Mouse (Mus musculus): ENCODE data around the gene Tifab. TPM values are rescaled to one million over a fixed set of nuclear protein-coding genes. Genes with fewer than 3 reads are reported as not detected.
A peak's percentile ranks its signal among the peaks of the same experiment; 100 is the strongest.
"Not testable (repeated sequence)": the region's sequence is repeated elsewhere in the genome, so short reads cannot be mapped to it uniquely, and the experiment has no call there.

The Tifab gene
- total RNA-seq (2015) (161 and 168 TPM in 2 replicates), total RNA-seq (2017) (230 and 238 TPM in 2 replicates)

- peak; percentile 65 for ATAC-seq (ENCODE audit: poor library complexity, severe bottlenecking)
These were observed at the start of gene Tifab for GRCm38 (mm10) chr13:56178416-56179035. Tifab (minus strand) TSS chr13:56178885.

- no peak for ATAC-seq (ENCODE audit: poor library complexity, severe bottlenecking)
These were observed 47.7 kb upstream of the Tifab start for GRCm38 (mm10) chr13:56226175-56226954.

GRCm38 (mm10) chr13:56223625-56224024, 44.9 kb upstream of the Tifab start:
- ATAC-seq (ENCODE audit: poor library complexity, severe bottlenecking) = no peak

- no peak for ATAC-seq (ENCODE audit: poor library complexity, severe bottlenecking)
These were observed 44.2 kb upstream of the Tifab start for GRCm38 (mm10) chr13:56222849-56223246.

GRCm38 (mm10) chr13:56221995-56222848, 43.5 kb upstream of the Tifab start:
- no peak for ATAC-seq (ENCODE audit: poor library complexity, severe bottlenecking)

- ATAC-seq (ENCODE audit: poor library complexity, severe bottlenecking) = no peak
These were observed 42.6 kb upstream of the Tifab start for GRCm38 (mm10) chr13:56221129-56221910.

- ATAC-seq (ENCODE audit: poor library complexity, severe bottlenecking) = no peak
These were observed 40.6 kb upstream of the Tifab start for GRCm38 (mm10) chr13:56219254-56219653.

GRCm38 (mm10) chr13:56216090-56216489, 37.4 kb upstream of the Tifab start:
- no peak for ATAC-seq (ENCODE audit: poor library complexity, severe bottlenecking)

GRCm38 (mm10) chr13:56214633-56215032, 35.9 kb upstream of the Tifab start:
- ATAC-seq (ENCODE audit: poor library complexity, severe bottlenecking) = no peak

- no peak for ATAC-seq (ENCODE audit: poor library complexity, severe bottlenecking)
These were observed 30.4 kb upstream of the Tifab start for GRCm38 (mm10) chr13:56209067-56209411.

GRCm38 (mm10) chr13:56208225-56209066, 29.8 kb upstream of the Tifab start:
- ATAC-seq (ENCODE audit: poor library complexity, severe bottlenecking) = no peak

GRCm38 (mm10) chr13:56199506-56199905, 20.8 kb upstream of the Tifab start:
- ATAC-seq (ENCODE audit: poor library complexity, severe bottlenecking) = no peak

- ATAC-seq (ENCODE audit: poor library complexity, severe bottlenecking) = peak; percentile 98
These were observed 19.0 kb upstream of the Tifab start for GRCm38 (mm10) chr13:56197473-56198266.

GRCm38 (mm10) chr13:56197031-56197430, 18.3 kb upstream of the Tifab start:
- no peak for ATAC-seq (ENCODE audit: poor library complexity, severe bottlenecking)

GRCm38 (mm10) chr13:56195824-56196223, 17.1 kb upstream of the Tifab start:
- ATAC-seq (ENCODE audit: poor library complexity, severe bottlenecking) = not testable (repeated sequence)

- not testable (repeated sequence) for ATAC-seq (ENCODE audit: poor library complexity, severe bottlenecking)
These were observed 15.5 kb upstream of the Tifab start for GRCm38 (mm10) chr13:56194181-56194580.

GRCm38 (mm10) chr13:56191225-56191624, 12.5 kb upstream of the Tifab start:
- ATAC-seq (ENCODE audit: poor library complexity, severe bottlenecking) = peak; percentile 62; the same call in 1 of the 2 replicates

GRCm38 (mm10) chr13:56189688-56190087, 11.0 kb upstream of the Tifab start:
- ATAC-seq (ENCODE audit: poor library complexity, severe bottlenecking) = no peak

GRCm38 (mm10) chr13:56183687-56184086, 5.0 kb upstream of the Tifab start:
- ATAC-seq (ENCODE audit: poor library complexity, severe bottlenecking) = peak; percentile 63
